Mouse (Mus musculus) brain, embryonic 14.5 days (tissue): ENCODE data around the gene St8sia1. TPM values are rescaled to one million over a fixed set of nuclear protein-coding genes. Genes with fewer than 3 reads are reported as not detected.
"Not testable (repeated sequence)": the region's sequence is repeated elsewhere in the genome, so short reads cannot be mapped to it uniquely, and the experiment has no call there.

Experiments used
- DNase-seq: peaks from one replicate; pipeline ENCODE4 v3.0.0-alpha.2; 2011; ENCODE audit warnings: low read depth
- CTCF ChIP-seq: fragments of 200-500 bp; IDR thresholded peaks from 2 replicates; pipeline ENCODE4 v1.5.1; 2012; ENCODE audit warnings: inconsistent platforms, mild to moderate bottlenecking, moderate library complexity, borderline replicate concordance; ENCODE audit not compliant: insufficient read depth, insufficient read length; ENCODE audit errors: extremely low read depth
- POLR2A ChIP-seq: fragments of 200-500 bp; IDR thresholded peaks from 2 replicates; pipeline ENCODE4 v1.6.1; 2012; ENCODE audit warnings: mild to moderate bottlenecking, inconsistent platforms, borderline replicate concordance; ENCODE audit not compliant: poor library complexity, insufficient read depth, insufficient read length, severe bottlenecking; ENCODE audit errors: extremely low read depth
- polyA plus RNA-seq: library from polyadenylated mRNA; depleted of rRNA; stranded (reverse); fragments of >200 nt; gene quantifications from 2 replicates; pipeline ENCODE4 v1.2.3, GENCODE M21; 2012; rRNA removed

Gene St8sia1
- 11.5 and 20.6 TPM in 2 replicates for polyA plus RNA-seq

DNA sequence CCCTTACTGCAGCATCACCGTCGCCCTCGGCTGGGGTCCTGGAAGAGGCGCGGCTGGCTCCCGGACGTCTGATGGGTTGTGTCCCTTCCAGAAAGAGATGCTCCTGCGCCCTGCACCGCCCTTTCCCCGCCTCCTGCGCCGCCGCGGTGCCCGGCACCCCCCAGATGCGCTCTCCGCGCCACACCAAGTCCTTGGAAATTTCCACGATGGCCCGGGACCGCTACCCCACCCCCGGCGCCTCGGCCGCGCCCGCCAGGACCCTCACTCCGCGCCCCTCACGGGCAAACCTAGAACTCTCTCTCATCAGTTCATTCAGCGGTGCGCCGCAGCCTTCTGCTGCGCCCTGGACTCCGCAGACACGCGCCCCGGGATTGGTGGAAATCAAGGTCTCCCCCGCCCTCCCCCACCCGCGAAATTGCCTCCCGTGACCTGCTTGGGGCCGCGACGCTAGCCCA lies at the start of gene St8sia1:
St8sia1 (minus strand) TSS at position 377 of the 455 bp plus-strand sequence.
- TF ChIP-seq POLR2A (peak; percentile 16; the same call in 1 of the 2 replicates), CTCF (no peak)
- DNase-seq = peak; percentile 72

GRCm38 (mm10) chr6:143012513-143013215 lies 48.4 kb upstream of the St8sia1 start:
- no peak for DNase-seq
- TF ChIP-seq POLR2A (no peak), CTCF (no peak)

DNA sequence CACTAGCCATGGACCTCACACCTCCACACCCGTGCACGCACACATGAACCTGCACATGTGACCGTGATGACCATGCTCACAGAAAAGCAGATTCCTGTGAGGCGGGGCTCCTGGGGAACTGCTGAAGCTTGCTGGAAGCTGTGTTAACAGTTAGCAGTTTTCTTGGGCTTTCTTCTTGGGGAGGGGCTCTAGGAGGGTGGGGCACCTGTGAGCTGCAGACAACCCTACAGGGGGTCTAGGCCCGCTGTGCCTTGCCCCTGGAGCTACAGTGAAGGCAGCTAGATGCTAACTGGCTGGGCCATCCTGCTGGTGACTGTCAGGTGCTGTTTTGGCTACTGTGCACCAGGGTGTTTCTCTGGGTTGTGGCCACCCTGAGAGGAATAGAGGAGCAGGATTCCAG lies 44.6 kb upstream of the St8sia1 start:
- TF ChIP-seq CTCF = no peak
- no peak for DNase-seq

GRCm38 (mm10) chr6:143005209-143005608 lies 41.0 kb upstream of the St8sia1 start:
- not testable (repeated sequence) for DNase-seq

DNA sequence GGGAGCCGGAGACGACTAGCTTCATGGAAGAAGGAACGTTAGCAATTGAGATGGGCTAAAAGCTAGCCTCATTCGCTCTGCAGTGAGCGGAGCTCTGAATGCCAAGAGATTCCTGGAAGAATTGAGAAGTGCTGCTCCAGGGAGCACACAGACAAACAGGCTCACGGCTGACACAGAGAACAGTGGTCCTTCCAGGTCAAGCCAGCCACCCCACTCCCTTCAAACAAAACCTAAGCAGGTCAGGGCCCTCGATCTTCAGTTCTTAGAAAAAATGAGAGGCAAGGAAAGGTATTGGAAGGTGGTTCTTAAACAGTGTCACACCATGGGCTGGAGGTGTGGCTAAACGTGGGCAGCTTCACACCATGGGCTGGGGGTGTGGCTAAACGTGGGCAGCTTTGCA lies 40.5 kb upstream of the St8sia1 start:
- TF ChIP-seq CTCF = no peak
- TF ChIP-seq POLR2A = no peak
- no peak for DNase-seq

GRCm38 (mm10) chr6:142998221-142998999 lies 34.2 kb upstream of the St8sia1 start:
- TF ChIP-seq CTCF (no peak), POLR2A (no peak)
- no peak for DNase-seq

- TF ChIP-seq CTCF (no peak), POLR2A (no peak)
- DNase-seq = no peak
Observed at GRCm38 (mm10) chr6:142996887-142997286, 32.6 kb upstream of the St8sia1 start.

DNA sequence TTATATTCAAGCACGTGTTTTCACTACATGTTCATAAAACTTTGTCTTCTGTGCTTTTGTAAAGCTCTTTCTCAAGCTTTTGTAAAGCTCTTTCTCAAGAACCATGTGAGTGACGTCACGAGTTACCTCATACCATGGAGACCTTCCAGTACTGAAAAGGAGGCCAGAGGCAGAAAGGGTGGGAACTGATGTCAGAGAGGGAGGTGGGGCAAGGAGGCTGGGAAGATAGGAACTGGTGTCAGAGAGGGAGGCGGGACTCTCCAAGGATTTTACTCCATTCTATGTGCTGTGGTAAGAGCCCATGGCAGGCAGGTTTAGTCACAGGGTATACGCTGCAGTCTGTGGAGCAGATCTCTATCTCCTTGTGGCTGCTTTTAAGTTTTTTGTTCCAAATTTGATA lies 31.3 kb upstream of the St8sia1 start:
- peak; percentile 48 for DNase-seq
- TF ChIP-seq POLR2A = no peak
- TF ChIP-seq CTCF = no peak

DNA sequence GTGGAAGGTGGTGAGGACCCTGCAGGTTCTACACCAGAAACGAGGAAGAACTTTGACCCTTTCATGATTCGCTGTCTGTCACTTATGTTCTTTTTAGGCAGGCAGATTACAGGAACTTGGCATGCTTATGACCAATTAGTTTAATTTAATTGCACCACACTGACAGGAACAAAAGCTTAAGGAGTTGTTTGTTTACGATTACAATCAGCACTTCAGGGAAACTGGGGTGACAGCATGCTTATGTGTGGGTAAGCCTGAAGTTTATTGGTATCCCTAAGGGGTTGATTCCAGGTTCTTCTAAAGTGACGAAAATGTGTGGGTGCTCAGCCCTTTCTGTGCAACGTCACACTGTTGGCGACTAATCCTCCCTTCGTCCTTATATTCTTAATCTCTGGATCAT lies 30.6 kb upstream of the St8sia1 start:
- TF ChIP-seq CTCF (no peak), POLR2A (no peak)
- DNase-seq = peak; percentile 84

- DNase-seq = peak; percentile 48
- TF ChIP-seq CTCF (no peak), POLR2A (no peak)
Observed at GRCm38 (mm10) chr6:142993705-142994698, 29.8 kb upstream of the St8sia1 start.

- TF ChIP-seq CTCF = no peak
- no peak for TF ChIP-seq POLR2A
- DNase-seq = no peak
Observed at GRCm38 (mm10) chr6:142992971-142993370, 28.7 kb upstream of the St8sia1 start.
